Mouse (Mus musculus): ENCODE results near the gene Pfkfb4. TPM values are rescaled to one million over a fixed set of nuclear protein-coding genes. Genes with fewer than 3 reads are reported as not detected.

The Pfkfb4 gene
- polyA plus RNA-seq, 1 experiment: 68.2 TPM

DNA sequence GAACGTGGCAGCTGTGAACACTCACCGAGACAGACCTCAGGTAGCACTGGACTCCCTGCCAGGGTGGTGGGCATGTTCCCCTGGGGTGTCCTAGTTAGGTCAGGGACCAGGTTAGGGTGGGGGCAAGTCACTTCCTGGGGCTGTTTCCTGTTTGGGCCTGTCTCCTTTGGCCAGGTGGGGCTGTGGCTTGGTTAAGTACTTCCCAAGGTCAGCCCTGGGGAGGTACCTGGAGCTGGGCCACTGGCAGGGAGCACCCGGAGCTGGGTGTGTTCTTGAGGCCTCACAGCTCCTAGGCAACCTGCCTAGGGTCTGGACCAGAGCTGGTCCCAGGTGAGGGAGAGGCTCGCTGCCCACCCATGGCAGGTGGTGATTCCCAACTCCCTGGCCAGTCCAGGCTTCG, 37.3 kb downstream of the Pfkfb4 start:
- 30% methylated on average over 5 of the region's 5 CpGs for WGBS
- no peak for DNase-seq (ENCODE audit: low read depth, low spot score)

DNA sequence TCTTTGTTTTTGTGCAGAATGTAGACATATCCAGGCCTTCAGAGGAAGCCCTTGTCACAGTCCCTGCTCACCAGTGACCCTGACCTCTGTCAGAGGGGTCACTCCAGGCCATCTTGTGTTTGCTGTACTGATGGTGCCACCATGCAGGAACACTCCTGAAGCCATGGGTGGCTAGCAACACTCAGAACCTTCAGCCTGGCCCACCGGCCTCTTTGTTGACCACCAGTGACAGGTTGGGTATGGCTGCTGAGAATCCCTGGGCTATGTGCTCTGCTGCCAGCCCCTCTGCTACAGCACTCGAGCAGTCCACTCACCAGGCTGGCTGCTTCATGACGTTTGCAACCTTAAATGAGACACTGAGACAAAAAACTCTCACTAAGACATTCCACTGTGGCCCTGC, 38.7 kb downstream of the Pfkfb4 start:
- 78% methylated on average over 3 of the region's 3 CpGs for WGBS
- DNase-seq (ENCODE audit: low read depth, low spot score): no peak

DNA sequence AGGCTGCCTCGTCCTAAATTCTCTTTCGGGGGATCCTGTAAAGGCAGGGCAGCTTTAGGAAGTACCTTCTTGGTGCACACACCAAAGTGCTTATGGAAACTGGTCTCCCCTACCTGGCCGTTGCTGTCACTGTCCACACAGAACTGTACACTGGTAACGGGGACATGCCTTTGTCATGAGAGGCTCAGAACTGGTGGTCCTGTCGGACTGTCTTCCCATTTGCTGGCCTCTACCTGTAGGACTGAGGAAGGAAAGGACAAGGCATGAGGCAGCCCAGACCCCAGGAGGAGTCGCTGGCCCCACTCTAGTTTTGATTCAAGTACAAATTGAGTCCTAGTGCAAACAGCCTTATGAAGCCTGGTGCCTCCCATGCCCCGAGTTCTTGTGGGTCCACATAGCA, 39.4 kb downstream of the Pfkfb4 start:
- DNase-seq (ENCODE audit: low read depth, low spot score): no peak
- 94% methylated on average over 7 of the region's 7 CpGs for WGBS

- no peak for DNase-seq (ENCODE audit: low read depth, low spot score)
- WGBS: 89% methylated on average over 8 of the region's 8 CpGs
Measured at GRCm38 (mm10) chr9:109031686-109032085, 40.1 kb downstream of the Pfkfb4 start.

DNA sequence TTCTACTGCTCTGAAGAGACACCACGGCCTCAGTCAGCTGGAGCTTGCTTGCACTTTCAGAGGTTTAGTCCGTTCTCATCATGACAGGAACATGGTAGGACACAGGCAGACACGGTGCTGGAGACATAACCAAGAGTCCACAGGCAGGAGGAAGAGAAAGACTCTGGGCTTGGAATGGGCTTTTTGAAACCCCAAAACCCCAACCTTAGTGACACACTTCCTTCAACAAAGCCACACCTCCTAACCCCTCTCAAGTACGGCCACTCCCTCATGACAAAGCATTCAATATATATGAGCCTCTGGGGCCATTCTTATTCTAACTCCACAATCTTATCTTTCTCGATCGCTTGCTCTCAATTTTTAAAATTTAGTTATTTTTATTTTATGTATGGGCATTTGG, 40.9 kb downstream of the Pfkfb4 start:
- 64% methylated on average over 6 of the region's 6 CpGs for WGBS

GRCm38 (mm10) chr9:109038086-109038895, 46.7 kb downstream of the Pfkfb4 start, which contains the start of gene Shisa5:
Gene Shisa5 (plus strand): TSS chr9:109038565.
- under 1% methylated on average over 40 of the region's 40 CpGs for WGBS
- no peak for DNase-seq (ENCODE audit: low read depth, low spot score)

More for the DNA sequence above, 40.9 kb downstream of the Pfkfb4 start:
- no peak for DNase-seq (ENCODE audit: low read depth, low spot score)

GRCm38 (mm10) chr9:109038901-109039364, 47.4 kb downstream of the Pfkfb4 start:
- no peak for DNase-seq (ENCODE audit: low read depth, low spot score)
- WGBS: 3% methylated on average over 8 of the region's 8 CpGs

DNA sequence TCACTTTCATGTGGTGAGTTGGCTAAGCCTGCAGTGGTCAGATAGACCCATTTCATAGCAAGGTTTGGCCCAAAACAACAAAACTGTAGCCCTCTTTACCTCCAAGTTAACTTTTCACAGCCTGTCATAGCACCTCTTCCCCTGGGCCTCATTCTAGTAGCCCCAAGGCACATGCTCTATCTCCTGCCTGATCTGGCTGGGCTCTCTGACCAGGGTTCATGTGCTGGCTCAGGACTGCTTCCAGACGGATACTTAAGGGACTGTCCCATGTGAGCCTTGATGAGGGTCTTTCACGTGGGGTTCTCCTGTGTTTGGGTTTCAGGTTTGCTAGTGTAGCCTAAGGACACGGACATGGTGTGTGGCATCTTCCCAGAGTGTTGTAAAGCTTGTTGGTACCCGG, 48.1 kb downstream of the Pfkfb4 start:
- WGBS: 45% methylated on average over 4 of the region's 4 CpGs
- no peak for DNase-seq (ENCODE audit: low read depth, low spot score)

GRCm38 (mm10) chr9:109040216-109040615, 48.6 kb downstream of the Pfkfb4 start:
- 18% methylated on average over 8 of the region's 8 CpGs for WGBS
- DNase-seq (ENCODE audit: low read depth, low spot score): no peak

- 20% methylated on average over 6 of the region's 6 CpGs for WGBS
- no peak for DNase-seq (ENCODE audit: low read depth, low spot score)
Measured at GRCm38 (mm10) chr9:109040906-109041305, 49.3 kb downstream of the Pfkfb4 start.

- DNase-seq (ENCODE audit: low read depth, low spot score): no peak
- WGBS: 58% methylated on average over 7 of the region's 7 CpGs
Measured at GRCm38 (mm10) chr9:109041351-109041750, 49.8 kb downstream of the Pfkfb4 start.

DNA sequence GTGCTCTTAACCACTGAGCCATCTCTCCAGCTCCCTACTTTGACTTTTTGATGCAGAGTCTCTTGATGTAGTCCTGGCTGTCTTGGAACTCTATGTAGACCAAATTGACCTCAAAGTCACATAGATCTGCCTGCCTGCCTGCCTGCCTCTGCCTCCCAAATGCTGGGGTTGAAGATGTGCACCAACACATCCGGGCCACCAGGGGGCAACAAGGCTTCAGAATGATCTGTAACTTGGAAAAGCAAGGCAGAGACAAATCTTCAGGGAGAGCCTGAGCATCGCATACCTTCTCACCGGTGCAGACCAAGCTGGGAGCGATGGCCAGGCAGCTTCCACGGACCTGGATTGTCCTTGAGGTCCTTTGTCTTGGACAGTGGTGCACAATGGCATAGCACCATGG, 54.7 kb downstream of the Pfkfb4 start:
- WGBS: 43% methylated on average over 5 of the region's 5 CpGs
- no peak for DNase-seq (ENCODE audit: low read depth, low spot score)

DNA sequence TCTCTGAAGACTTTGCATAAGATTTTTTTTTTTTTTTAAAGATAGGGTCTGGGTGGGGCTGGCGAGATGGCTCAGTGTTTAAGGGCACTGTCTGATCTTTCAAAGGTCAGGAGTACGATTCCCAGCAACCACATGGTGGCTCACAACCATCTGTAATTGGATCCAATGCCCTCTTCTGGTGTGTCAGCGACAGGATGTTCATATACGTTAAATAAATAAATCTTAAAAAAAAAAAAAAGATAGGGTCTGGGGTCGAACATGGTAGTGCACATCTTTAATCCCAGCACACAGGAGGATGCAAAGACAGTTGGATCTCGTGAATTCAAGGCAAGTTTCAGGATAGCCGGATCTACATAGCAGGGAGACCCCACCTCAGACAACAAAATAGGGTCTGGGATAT, 57.7 kb downstream of the Pfkfb4 start:
- no peak for DNase-seq (ENCODE audit: low read depth, low spot score)
- WGBS: 79% methylated on average over 7 of the region's 7 CpGs

DNA sequence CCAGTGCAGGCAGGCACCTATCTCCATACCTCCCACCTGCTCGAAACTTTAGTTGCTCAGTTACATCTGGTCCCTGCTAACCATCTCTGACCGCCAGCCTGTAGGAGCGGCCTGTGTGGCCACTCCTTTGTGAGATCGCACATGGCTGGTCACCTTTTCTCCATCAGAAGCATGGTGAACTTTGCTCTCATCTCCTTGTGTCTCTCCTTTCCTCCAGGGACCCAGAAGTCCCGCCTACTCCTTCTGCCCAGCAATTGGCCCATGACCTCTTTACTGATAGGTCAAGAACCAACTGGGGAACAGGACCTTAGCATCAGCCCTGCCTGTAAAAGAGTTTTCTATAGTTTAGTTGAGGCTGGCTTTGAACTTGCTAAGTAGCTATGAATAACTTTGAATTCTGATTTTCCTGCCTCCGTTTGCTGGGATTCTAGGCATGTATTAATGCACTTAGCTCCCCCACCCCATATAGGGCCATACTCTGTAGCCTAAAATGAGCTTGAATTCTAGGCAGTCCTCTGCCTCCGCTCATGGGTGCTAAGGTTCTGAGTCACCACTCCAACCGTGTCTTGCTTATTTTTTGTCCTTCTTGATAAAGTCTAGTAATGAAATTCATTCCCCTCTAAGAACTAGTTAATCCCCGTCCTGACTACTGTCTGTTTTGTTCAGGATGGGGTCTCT, 58.6 kb downstream of the Pfkfb4 start:
- WGBS: 71% methylated on average over 9 of the region's 9 CpGs
- no peak for DNase-seq (ENCODE audit: low read depth, low spot score)

DNA sequence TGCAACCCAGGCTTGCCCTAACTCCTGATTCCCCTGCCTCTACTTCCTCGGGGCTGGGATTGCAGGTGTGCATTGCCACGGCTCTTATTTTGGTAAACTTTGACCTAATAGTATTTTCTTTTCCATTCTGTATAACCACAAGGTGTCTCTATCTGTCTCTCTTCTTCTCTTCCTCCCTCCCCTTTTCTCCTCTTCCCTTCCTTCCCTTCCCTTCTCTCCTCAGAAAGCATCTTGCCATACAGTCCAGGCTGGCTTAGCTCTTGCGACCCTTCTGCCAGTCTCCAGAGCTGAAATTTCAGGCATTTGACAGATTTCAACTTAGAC, 59.1 kb downstream of the Pfkfb4 start:
- WGBS: 74% methylated on average over 3 of the region's 3 CpGs
- DNase-seq (ENCODE audit: low read depth, low spot score): no peak

- WGBS: 86% methylated on average over 13 of the region's 13 CpGs
- no peak for DNase-seq (ENCODE audit: low read depth, low spot score)
Measured at GRCm38 (mm10) chr9:109051011-109051501, 59.5 kb downstream of the Pfkfb4 start.

DNA sequence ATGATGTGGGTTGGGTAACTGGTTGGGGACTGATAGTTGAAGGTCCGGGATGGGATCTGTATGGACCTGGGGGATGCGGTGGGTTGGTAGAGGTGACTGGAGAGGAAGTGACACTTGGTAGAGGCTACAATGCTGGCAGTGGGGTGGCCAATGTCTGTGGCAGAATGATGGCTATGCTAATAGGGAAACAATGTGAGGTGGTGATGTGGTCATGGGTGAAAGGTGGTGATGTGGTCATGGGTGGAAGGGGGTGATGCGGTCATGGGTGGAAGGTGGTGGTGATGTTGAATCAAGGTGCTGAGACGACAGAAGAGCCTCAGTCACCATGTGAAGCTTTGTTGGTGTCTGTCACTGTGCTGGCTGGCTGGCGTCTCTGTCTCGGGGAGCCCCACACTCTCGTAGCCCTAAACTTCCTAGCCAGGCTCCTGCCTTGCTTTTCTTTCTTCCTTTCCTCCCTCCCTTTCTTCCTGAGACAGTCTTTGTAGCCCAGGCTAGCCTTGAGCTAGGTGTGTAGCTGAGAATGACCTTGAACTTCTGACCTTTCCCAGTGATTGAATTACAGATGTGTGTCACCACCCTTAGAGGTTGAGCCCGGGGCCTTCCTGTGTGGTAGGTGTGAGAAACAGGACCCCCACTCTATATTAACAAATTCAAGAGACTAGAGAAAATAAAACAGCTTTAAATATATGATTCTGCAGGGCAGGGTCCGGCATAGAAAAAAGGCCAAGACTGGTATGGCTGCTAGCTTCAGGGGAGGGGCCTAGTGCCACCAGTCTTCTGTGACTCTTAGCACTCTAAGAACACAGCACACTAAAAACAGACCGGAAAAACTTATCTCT, 60.3 kb downstream of the Pfkfb4 start:
- DNase-seq (ENCODE audit: low read depth, low spot score): no peak
- WGBS: 86% methylated on average over 10 of the region's 10 CpGs

DNA sequence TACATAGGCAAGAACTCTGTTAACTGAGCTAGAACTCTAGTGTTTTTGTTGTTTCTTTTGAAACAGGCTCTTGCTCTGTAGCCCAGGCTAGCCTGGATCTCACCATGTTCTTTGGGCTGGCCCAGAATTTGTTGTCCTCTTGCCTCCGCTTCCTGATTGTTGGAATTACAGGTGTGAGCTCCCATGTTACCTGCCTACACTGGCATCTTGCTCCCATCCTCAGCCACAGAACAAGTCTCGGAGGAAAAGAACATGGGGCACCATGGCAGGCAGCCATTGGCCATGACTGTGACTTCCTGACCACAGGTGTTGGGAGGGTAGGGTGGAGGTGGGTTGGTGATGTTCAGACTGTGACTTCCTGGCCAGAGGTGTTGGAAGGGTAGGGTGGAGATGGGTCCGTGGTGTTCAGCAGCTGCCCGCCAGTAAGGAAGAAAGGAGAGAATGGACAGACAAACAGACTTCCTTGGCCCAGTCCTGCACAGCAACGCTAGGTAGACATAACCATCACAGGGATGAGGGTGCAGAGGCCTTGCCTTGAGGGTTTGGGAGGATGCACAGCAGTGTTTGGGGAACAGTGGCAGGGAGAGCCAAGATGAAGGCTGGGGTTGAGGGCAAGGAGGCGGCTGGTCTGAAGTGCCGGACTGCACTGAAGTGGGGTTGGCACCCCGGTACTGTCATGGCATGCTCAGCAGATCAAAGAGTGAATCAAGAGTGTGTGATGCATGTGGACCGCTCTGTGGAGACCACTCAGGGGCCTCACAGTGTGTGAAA, 61.1 kb downstream of the Pfkfb4 start:
- WGBS: 85% methylated on average over 9 of the region's 9 CpGs
- DNase-seq (ENCODE audit: low read depth, low spot score): no peak

DNA sequence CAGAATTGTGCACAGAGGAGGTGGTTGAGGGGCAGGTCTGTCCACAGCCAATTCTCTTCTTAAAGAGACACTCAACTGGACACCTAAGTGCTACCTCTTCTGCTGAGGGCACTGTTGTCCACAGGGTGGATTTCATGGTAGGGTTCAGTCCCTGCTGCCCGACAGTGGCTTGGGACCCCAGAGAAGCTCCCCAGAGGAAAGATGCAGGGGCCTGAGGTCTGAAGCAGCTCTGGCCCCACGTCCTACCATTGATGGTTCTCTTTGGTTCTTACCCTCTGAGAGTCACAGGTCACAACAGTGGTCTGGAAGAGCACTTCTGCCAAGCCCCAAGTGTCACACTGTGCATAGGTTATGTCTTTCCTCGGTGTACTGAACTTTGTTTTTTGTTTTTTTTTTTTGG, 61.8 kb downstream of the Pfkfb4 start:
- WGBS: 87% methylated on average over 3 of the region's 3 CpGs
- DNase-seq (ENCODE audit: low read depth, low spot score): no peak

Measured in large intestine, adult 2 months (tissue).